Mouse (Mus musculus): ENCODE results near the gene Ctsz. TPM values are rescaled to one million over a fixed set of nuclear protein-coding genes. Genes with fewer than 3 reads are reported as not detected.

Gene Ctsz
- polyA plus RNA-seq, 1 experiment: 64.2 TPM

DNA sequence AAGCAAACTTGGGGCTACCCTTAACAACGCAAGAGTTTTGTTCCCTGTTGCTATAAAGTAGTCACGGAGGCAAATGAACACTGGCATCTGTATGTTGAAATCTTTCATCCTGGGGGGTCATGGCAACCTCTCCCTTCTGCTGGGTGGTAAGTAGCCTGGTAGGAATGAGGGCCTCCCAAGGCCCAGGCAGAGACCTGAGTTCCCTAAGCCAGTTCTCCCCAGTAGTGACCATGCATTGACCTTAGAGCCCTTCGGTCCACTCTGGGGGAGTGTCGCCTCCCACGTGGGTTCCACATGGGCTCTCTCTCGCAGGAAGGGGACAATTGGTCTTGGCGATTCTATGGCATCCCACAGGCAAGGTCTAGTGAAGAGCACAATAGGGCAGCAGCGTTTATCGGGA is 1.1 kb upstream of the Ctsz start:
- Histone ChIP-seq H3K27me3 (ENCODE audit: control insufficient read depth, insufficient read depth, low read length) (no peaks in the 10 kb centered on the region), H3K27ac (ENCODE audit: insufficient read depth, low read length) (no peak overlapping the region), H3K4me3 (replicated peaks; ENCODE audit: insufficient read depth, low read depth, low read length) (no peak overlapping the region), H3K4me1 (ENCODE audit: control insufficient read depth, insufficient read depth, low read length) (no peaks in the 10 kb centered on the region; the same call in 1 of the 2 replicates)
- no peak for TF ChIP-seq CTCF (IDR thresholded peaks at IDR 0.05; ENCODE audit: borderline replicate concordance, insufficient read depth, low read depth, low read length)
- no peak for TF ChIP-seq POLR2A (IDR thresholded peaks at IDR 0.05; ENCODE audit: borderline replicate concordance, insufficient read depth, low read length)
- no peak for DNase-seq
- 81% methylated on average over 9 of the region's 9 CpGs for WGBS

GRCm38 (mm10) chr2:174439450-174439838 is 605 bp upstream of the Ctsz start:
- no peak for DNase-seq
- WGBS: 38% methylated on average over 5 of the region's 5 CpGs
- no peak overlapping the region for H3K4me3 ChIP-seq (replicated peaks; ENCODE audit: insufficient read depth, low read depth, low read length)
- no peaks in the 10 kb centered on the region for H3K27me3 ChIP-seq (ENCODE audit: control insufficient read depth, insufficient read depth, low read length)
- H3K27ac ChIP-seq (ENCODE audit: insufficient read depth, low read length): no peak overlapping the region
- no peaks in the 10 kb centered on the region; the same call in 1 of the 2 replicates for H3K4me1 ChIP-seq (ENCODE audit: control insufficient read depth, insufficient read depth, low read length)
- TF ChIP-seq POLR2A (IDR thresholded peaks at IDR 0.05; ENCODE audit: borderline replicate concordance, insufficient read depth, low read length) (no peak), CTCF (IDR thresholded peaks at IDR 0.05; ENCODE audit: borderline replicate concordance, insufficient read depth, low read depth, low read length) (no peak)

- no peaks in the 10 kb centered on the region for H3K27me3 ChIP-seq (ENCODE audit: control insufficient read depth, insufficient read depth, low read length)
- 63% methylated on average over 11 of the region's 11 CpGs for WGBS
- DNase-seq: no peak
- no peak for TF ChIP-seq CTCF (IDR thresholded peaks at IDR 0.05; ENCODE audit: borderline replicate concordance, insufficient read depth, low read depth, low read length)
- TF ChIP-seq POLR2A (IDR thresholded peaks at IDR 0.05; ENCODE audit: borderline replicate concordance, insufficient read depth, low read length): no peak
- peak overlapping the region; percentile 89 for H3K4me3 ChIP-seq (replicated peaks; ENCODE audit: insufficient read depth, low read depth, low read length)
- H3K4me1 ChIP-seq (ENCODE audit: control insufficient read depth, insufficient read depth, low read length): no peaks in the 10 kb centered on the region; the same call in 1 of the 2 replicates
- H3K27ac ChIP-seq (ENCODE audit: insufficient read depth, low read length): no peak overlapping the region
These were observed 658 bp downstream of the Ctsz start for GRCm38 (mm10) chr2:174438181-174438580.

GRCm38 (mm10) chr2:174437697-174437982 is 1.2 kb downstream of the Ctsz start:
- H3K27ac ChIP-seq (ENCODE audit: insufficient read depth, low read length): no peak overlapping the region
- H3K4me3 ChIP-seq (replicated peaks; ENCODE audit: insufficient read depth, low read depth, low read length): no peak overlapping the region

DNA sequence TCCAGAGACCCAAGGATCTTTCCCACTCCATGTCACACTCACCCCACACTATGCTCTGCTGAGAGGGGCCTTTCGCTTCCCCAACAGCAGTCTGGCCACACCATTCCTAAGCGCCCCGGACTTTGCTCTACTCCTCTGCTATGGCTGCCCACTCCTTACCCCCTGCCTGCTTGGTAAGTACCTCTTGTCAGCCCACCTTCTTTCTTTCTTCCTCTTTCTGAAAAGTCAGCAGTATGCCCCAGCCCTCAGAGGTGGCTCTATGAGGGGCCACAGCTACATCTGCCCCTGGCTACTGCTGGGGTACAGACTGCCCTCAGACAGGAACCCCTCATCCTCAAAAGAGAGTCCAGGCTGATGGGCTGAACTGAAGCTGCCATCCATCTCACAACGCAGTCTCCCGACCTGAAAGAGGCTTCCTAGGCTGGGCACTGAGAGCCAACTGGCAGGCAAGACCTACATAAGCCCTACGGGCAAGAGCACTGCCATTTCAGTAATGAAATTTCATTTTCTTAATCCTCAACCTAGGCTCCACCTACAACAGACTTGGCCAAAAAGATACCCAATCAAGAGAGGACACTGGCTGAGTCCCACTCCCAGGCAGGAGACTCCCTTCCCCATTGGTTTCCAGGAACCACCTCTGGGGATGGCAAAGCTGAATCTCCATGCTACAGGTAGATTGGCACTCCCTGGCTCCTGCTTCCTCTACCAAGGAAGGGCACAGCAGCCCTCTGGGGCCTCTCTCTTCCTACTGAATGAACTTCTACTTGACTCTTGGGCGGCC is 1.7 kb downstream of the Ctsz start:
- DNase-seq: no peak
- 92% methylated on average over 7 of the region's 7 CpGs for WGBS

More at GRCm38 (mm10) chr2:174437697-174437982, 1.2 kb downstream of the Ctsz start:
- DNase-seq: no peak
- Histone ChIP-seq H3K27me3 (ENCODE audit: control insufficient read depth, insufficient read depth, low read length) (no peaks in the 10 kb centered on the region), H3K4me1 (ENCODE audit: control insufficient read depth, insufficient read depth, low read length) (no peaks in the 10 kb centered on the region; the same call in 1 of the 2 replicates)
- WGBS: 96% methylated on average over 4 of the region's 4 CpGs
- TF ChIP-seq POLR2A (IDR thresholded peaks at IDR 0.05; ENCODE audit: borderline replicate concordance, insufficient read depth, low read length) (no peak), CTCF (IDR thresholded peaks at IDR 0.05; ENCODE audit: borderline replicate concordance, insufficient read depth, low read depth, low read length) (no peak)

DNA sequence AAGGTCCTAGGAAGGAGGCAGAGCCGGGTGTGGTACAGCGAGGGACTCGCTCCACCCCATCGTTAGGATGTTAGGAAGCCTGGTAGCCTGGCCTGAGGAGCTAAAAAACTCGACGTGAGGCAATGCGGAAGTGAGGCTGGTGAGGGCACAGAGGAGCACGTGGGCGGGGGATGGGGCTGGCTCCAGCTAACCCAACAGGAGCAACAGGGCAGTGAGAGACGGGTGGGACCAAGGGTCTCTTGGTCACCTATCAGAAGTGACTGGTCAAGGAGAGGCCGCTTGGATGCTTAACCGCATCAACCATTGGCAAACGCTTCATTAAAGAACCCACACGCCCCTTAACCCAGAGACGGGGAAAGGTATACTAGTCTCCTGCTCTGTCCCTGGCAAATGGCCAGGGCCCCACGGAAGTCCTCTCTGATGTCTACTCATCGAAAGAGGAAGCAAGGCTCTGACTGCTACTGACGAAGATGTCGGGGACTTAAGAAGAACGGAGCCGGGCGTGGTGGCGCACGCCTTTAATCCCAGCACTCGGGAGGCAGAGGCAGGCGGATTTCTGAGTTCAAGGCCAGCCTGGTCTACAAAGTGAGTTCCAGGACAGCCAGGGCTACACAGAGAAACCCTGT is 2.6 kb downstream of the Ctsz start:
- WGBS: 92% methylated on average over 25 of the region's 26 CpGs

More for the DNA sequence above, 1.7 kb downstream of the Ctsz start:
- Histone ChIP-seq H3K27me3 (ENCODE audit: control insufficient read depth, insufficient read depth, low read length) (no peaks in the 10 kb centered on the region), H3K4me1 (ENCODE audit: control insufficient read depth, insufficient read depth, low read length) (no peaks in the 10 kb centered on the region; the same call in 1 of the 2 replicates), H3K4me3 (replicated peaks; ENCODE audit: insufficient read depth, low read depth, low read length) (no peak overlapping the region), H3K27ac (ENCODE audit: insufficient read depth, low read length) (no peak overlapping the region)
- TF ChIP-seq POLR2A (IDR thresholded peaks at IDR 0.05; ENCODE audit: borderline replicate concordance, insufficient read depth, low read length): no peak
- no peak for TF ChIP-seq CTCF (IDR thresholded peaks at IDR 0.05; ENCODE audit: borderline replicate concordance, insufficient read depth, low read depth, low read length)

DNA sequence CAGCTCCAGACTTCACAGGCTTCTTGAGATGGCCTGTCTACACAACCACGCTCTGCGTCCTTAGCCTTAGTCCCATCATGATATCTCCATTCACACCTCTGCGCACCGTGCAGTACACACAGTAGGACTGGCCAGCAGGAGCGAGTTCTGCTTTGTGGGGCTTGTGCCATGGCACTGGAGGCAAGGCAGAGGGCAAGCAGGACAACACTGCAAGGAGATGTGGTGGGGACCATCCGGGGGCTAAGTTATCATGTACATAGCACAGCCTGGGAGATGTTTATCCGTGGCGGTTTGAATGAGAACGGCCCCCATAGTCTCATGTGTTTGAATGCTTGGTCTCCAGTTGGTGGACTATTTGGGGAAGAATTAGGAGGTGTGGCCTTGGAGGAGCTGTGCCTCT is 3.9 kb downstream of the Ctsz start:
- WGBS: 95% methylated on average over 9 of the region's 9 CpGs
- H3K4me1 ChIP-seq (ENCODE audit: control insufficient read depth, insufficient read depth, low read length): no peaks in the 10 kb centered on the region; the same call in 1 of the 2 replicates
- H3K27me3 ChIP-seq (ENCODE audit: control insufficient read depth, insufficient read depth, low read length): no peaks in the 10 kb centered on the region
- H3K27ac ChIP-seq (ENCODE audit: insufficient read depth, low read length): no peak overlapping the region
- TF ChIP-seq CTCF (IDR thresholded peaks at IDR 0.05; ENCODE audit: borderline replicate concordance, insufficient read depth, low read depth, low read length) (no peak), POLR2A (IDR thresholded peaks at IDR 0.05; ENCODE audit: borderline replicate concordance, insufficient read depth, low read length) (no peak)
- no peak overlapping the region for H3K4me3 ChIP-seq (replicated peaks; ENCODE audit: insufficient read depth, low read depth, low read length)
- DNase-seq: no peak

More for the DNA sequence above, 2.6 kb downstream of the Ctsz start:
- Histone ChIP-seq H3K27ac (ENCODE audit: insufficient read depth, low read length) (no peak overlapping the region), H3K4me3 (replicated peaks; ENCODE audit: insufficient read depth, low read depth, low read length) (no peak overlapping the region), H3K4me1 (ENCODE audit: control insufficient read depth, insufficient read depth, low read length) (no peaks in the 10 kb centered on the region; the same call in 1 of the 2 replicates), H3K27me3 (ENCODE audit: control insufficient read depth, insufficient read depth, low read length) (no peaks in the 10 kb centered on the region)
- TF ChIP-seq POLR2A (IDR thresholded peaks at IDR 0.05; ENCODE audit: borderline replicate concordance, insufficient read depth, low read length) (no peak), CTCF (IDR thresholded peaks at IDR 0.05; ENCODE audit: borderline replicate concordance, insufficient read depth, low read depth, low read length) (no peak)
- DNase-seq: no peak

Data from cerebellum, adult 2 months (tissue).